ENCODE assay signal across 8 mouse cellular contexts in genomic region chr1:55087401-55087904, GRCm38 (mm10). TPM values are rescaled to one million over a fixed set of nuclear protein-coding genes. Genes with fewer than 3 reads are reported as not detected.
DNase-seq lines count a peak whose midpoint lies in the region; ATAC-seq and TF ChIP-seq lines count a peak whose summit lies in the region.

No protein-coding gene starts in this region.

- TF ChIP-seq CTCF in thymus, adult 2 months (IDR thresholded peaks at IDR 0.05; ENCODE audit: borderline replicate concordance, control insufficient read depth, extremely low read depth, insufficient read depth, low read length, poor library complexity): no peak

- under 1% methylated on average over 51 of the region's 57 CpGs for WGBS in thymus, adult 2 months
- WGBS in kidney, embryonic 15.5 days: under 1% methylated on average over 52 of the region's 57 CpGs
- 0% methylated on average over 42 of the region's 57 CpGs for WGBS in midbrain, embryonic 12.5 days

- ATAC-seq in kidney, embryonic 15.5 days (replicated peaks; ENCODE audit: low FRiP score): peak; percentile 89
- peak; percentile 82 for ATAC-seq in midbrain, embryonic 12.5 days (ENCODE audit: low FRiP score, low read depth)

- H3K36me3 ChIP-seq in thymus, adult 2 months (ENCODE audit: control insufficient read depth, insufficient read depth, low read length): peaks cover 18% of the 10 kb centered on the region
- peaks cover 55% of the 10 kb centered on the region for H3K36me3 ChIP-seq in kidney, embryonic 15.5 days
- H3K36me3 ChIP-seq in midbrain, embryonic 12.5 days: peaks cover 36% of the 10 kb centered on the region

- H3K9ac ChIP-seq in kidney, embryonic 15.5 days: peak overlapping the region; percentile 98
- H3K9ac ChIP-seq in midbrain, embryonic 12.5 days (replicated peaks): peak overlapping the region; percentile 92

- DNase-seq in cerebellum, adult 11 months: peak; percentile 68
- no peak for DNase-seq in cerebellum, adult 9-11 months
- no peak for DNase-seq in thymus, adult 2 months
- no peak for DNase-seq in thymus, postnatal 4 days
- peak; percentile 79 for DNase-seq in gastrocnemius, postnatal 14 days
- no peak for DNase-seq in urinary bladder, postnatal 10 days (ENCODE audit: low spot score)

- H3K27me3 ChIP-seq in thymus, adult 2 months (ENCODE audit: control insufficient read depth, insufficient read depth, low read length): no peaks in the 10 kb centered on the region
- H3K27me3 ChIP-seq in kidney, embryonic 15.5 days: no peaks in the 10 kb centered on the region
- H3K27me3 ChIP-seq in midbrain, embryonic 12.5 days: no peaks in the 10 kb centered on the region

- peaks cover 8% of the 10 kb centered on the region for H3K4me1 ChIP-seq in thymus, adult 2 months (replicated peaks; ENCODE audit: control insufficient read depth, insufficient read depth, low read length)
- peaks cover 42% of the 10 kb centered on the region for H3K4me1 ChIP-seq in kidney, embryonic 15.5 days
- H3K4me1 ChIP-seq in midbrain, embryonic 12.5 days: peaks cover 37% of the 10 kb centered on the region

- peak overlapping the region; percentile 83 for H3K4me3 ChIP-seq in thymus, adult 2 months (ENCODE audit: control insufficient read depth, insufficient read depth, low read length)
- peak overlapping the region; percentile 97 for H3K4me3 ChIP-seq in kidney, embryonic 15.5 days (replicated peaks)
- H3K4me3 ChIP-seq in midbrain, embryonic 12.5 days: peak overlapping the region; percentile 86

- peak overlapping the region; percentile 77 for H3K4me2 ChIP-seq in kidney, embryonic 15.5 days
- peak overlapping the region; percentile 91 for H3K4me2 ChIP-seq in midbrain, embryonic 12.5 days (replicated peaks)

- no peaks in the 10 kb centered on the region for H3K9me3 ChIP-seq in kidney, embryonic 15.5 days (replicated peaks)
- H3K9me3 ChIP-seq in midbrain, embryonic 12.5 days: 0 out of 2 replicates have a peak, but pooled peaks cover 3% of the 10 kb centered on the region

- TF ChIP-seq POLR2A in thymus, adult 2 months (IDR thresholded peaks at IDR 0.05; ENCODE audit: control insufficient read depth, extremely low read depth, insufficient read depth, low read length, poor library complexity): peak; percentile 72

- intact Hi-C loops in gastrocnemius, postnatal 14 days (cut with DNase I; ENCODE audit: low total_unique reads): no loop called here

- H3K27ac ChIP-seq in thymus, adult 2 months (ENCODE audit: control insufficient read depth, insufficient read depth, low read length): peak overlapping the region; percentile 17
- H3K27ac ChIP-seq in kidney, embryonic 15.5 days: peak overlapping the region; percentile 99
- H3K27ac ChIP-seq in midbrain, embryonic 12.5 days (replicated peaks): peak overlapping the region; percentile 94

RNA-seq across cellular contexts. Expression of gene Hspe1, which starts 0.5 kb away (rescaled TPM):
- polyA plus RNA-seq in thymus, adult 2 months (2012; rRNA removed): 33.2 and 38.3 TPM in 2 replicates
- total RNA-seq in gastrocnemius, postnatal 14 days (2021): 10 to 100 TPM; 63.7 to 76.8 TPM
- polyA plus RNA-seq in kidney, embryonic 15.5 days (2015; fragmentation: Nextera tagmentation; extraction: Ambion mirVana): 501 and 586 TPM in 2 replicates
- polyA plus RNA-seq in midbrain, embryonic 12.5 days (2016; fragmentation: Nextera tagmentation; extraction: Ambion mirVana): 373 and 400 TPM in 2 replicates

RNA-seq across cellular contexts. Expression of gene Hspd1, which starts 0.6 kb away (rescaled TPM):
- 28.3 and 31.5 TPM in 2 replicates for polyA plus RNA-seq in thymus, adult 2 months (2012; rRNA removed)
- total RNA-seq in gastrocnemius, postnatal 14 days (2021): 100 to 1,000 TPM; 175 to 176 TPM
- 484 and 494 TPM in 2 replicates for polyA plus RNA-seq in kidney, embryonic 15.5 days (2015; fragmentation: Nextera tagmentation; extraction: Ambion mirVana)
- polyA plus RNA-seq in midbrain, embryonic 12.5 days (2016; fragmentation: Nextera tagmentation; extraction: Ambion mirVana): 337 and 368 TPM in 2 replicates

RNA-seq across cellular contexts. Expression of gene Coq10b, which starts 34.9 kb away (rescaled TPM):
- 5.5 and 6.6 TPM in 2 replicates for polyA plus RNA-seq in thymus, adult 2 months (2012; rRNA removed)
- 1 to 10 TPM; 7.8 to 9.5 TPM for total RNA-seq in gastrocnemius, postnatal 14 days (2021)
- polyA plus RNA-seq in kidney, embryonic 15.5 days (2015; fragmentation: Nextera tagmentation; extraction: Ambion mirVana): 14.7 and 16.4 TPM in 2 replicates
- polyA plus RNA-seq in midbrain, embryonic 12.5 days (2016; fragmentation: Nextera tagmentation; extraction: Ambion mirVana): 30.1 and 30.9 TPM in 2 replicates

RNA-seq across cellular contexts. Expression of gene Mob4, which starts 43.6 kb away (rescaled TPM):
- polyA plus RNA-seq in thymus, adult 2 months (2012; rRNA removed): 10.7 and 12.4 TPM in 2 replicates
- total RNA-seq in gastrocnemius, postnatal 14 days (2021): 10 to 100 TPM; 38.5 to 39.9 TPM
- 143 and 146 TPM in 2 replicates for polyA plus RNA-seq in kidney, embryonic 15.5 days (2015; fragmentation: Nextera tagmentation; extraction: Ambion mirVana)
- 158 and 161 TPM in 2 replicates for polyA plus RNA-seq in midbrain, embryonic 12.5 days (2016; fragmentation: Nextera tagmentation; extraction: Ambion mirVana)

Comparison
In these comparisons a context has a peak if more than half of its experiments do, and no peak if none do; other contexts are left out.
1. DNase-seq: peak in cerebellum, adult 11 months (single experiment) and gastrocnemius, postnatal 14 days (single experiment); none in cerebellum, adult 9-11 months (single experiment), thymus, adult 2 months (single experiment), thymus, postnatal 4 days (single experiment) and urinary bladder, postnatal 10 days (single experiment).
2. H3K27ac ChIP-seq: peak in every context shown above with its lines; median percentile 99 in kidney, embryonic 15.5 days; 94 in midbrain, embryonic 12.5 days; 17 in thymus, adult 2 months.
3. RNA of gene Hspd1, which starts 0.6 kb away (polyA plus RNA-seq): 484 to 494 TPM in kidney, embryonic 15.5 days and 337 to 368 TPM in midbrain, embryonic 12.5 days; 28.3 to 31.5 TPM in thymus, adult 2 months; every median in the first group is over 10 times any median in the second.
4. Peak in every context shown above with its lines, with median percentiles within 50 percentile points of each other: H3K4me3 ChIP-seq.